8 mouse cellular contexts compared by ENCODE assay signal in the genomic region with DNA sequence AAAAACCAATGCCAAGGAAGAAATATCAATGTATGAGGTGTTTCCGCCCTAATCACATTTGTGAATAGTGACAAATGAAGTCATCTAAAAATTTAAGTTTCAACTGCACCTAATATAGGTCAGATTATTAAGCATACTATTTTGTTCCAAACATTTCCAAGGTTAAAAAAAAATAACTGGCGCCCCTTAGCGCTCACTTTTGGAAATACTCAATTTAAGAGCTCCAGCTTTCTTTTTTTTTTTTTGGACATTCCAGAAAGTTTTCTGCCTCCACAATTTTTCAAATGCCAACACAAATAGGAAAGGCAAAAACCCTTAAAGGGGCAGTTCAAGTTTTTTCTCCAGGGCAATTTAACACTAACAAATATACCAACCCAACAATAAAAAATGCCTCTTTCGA. TPM values are rescaled to one million over a fixed set of nuclear protein-coding genes. Genes with fewer than 3 reads are reported as not detected.
A peak's percentile ranks its signal among the peaks of the same experiment; 100 is the strongest.
DNase-seq lines count a peak whose midpoint lies in the region; ATAC-seq and TF ChIP-seq lines count a peak whose summit lies in the region.

No protein-coding gene starts in this region.

- no peak overlapping the region; the same call in 1 of the 2 replicates for H3K27ac ChIP-seq in ES-E14 (ENCODE audit: insufficient read depth, low read depth, low read length, poor library complexity, severe bottlenecking)
- peak overlapping the region; percentile 100 for H3K27ac ChIP-seq in heart, embryonic 13.5 days (replicated peaks)
- H3K27ac ChIP-seq in midbrain, embryonic 11.5 days (ENCODE audit: low read depth, low read length): peak overlapping the region; percentile 99

- no peak for ATAC-seq in heart, embryonic 13.5 days (ENCODE audit: extremely low read depth, insufficient number of reproducible peaks, low FRiP score, low TSS enrichment)
- ATAC-seq in midbrain, embryonic 11.5 days (ENCODE audit: low FRiP score): no peak

- 3% methylated on average over 4 of the region's 4 CpGs for WGBS in heart, embryonic 13.5 days
- 4% methylated on average over 4 of the region's 4 CpGs for WGBS in midbrain, embryonic 11.5 days

- H3K9me3 ChIP-seq in ES-E14 (ENCODE audit: control insufficient read depth, insufficient read depth, low read depth, low read length): no peaks in the 10 kb centered on the region
- H3K9me3 ChIP-seq in heart, embryonic 13.5 days: no peaks in the 10 kb centered on the region
- H3K9me3 ChIP-seq in midbrain, embryonic 11.5 days (ENCODE audit: control insufficient read depth, low read length): no peaks in the 10 kb centered on the region

- peak overlapping the region; percentile 68 for H3K4me2 ChIP-seq in heart, embryonic 13.5 days
- H3K4me2 ChIP-seq in midbrain, embryonic 11.5 days: peak overlapping the region; percentile 68

- peaks cover 2 to 13% of the 10 kb centered on the region in 2 experiments; a peak in 3 of 4 replicates for H3K4me1 ChIP-seq in ES-E14 (ENCODE audit: control insufficient read depth in 2 of 2, insufficient read depth in 2 of 2, low read length in 2 of 2, poor library complexity in 1 of 2)
- H3K4me1 ChIP-seq in heart, embryonic 13.5 days: peaks cover 33% of the 10 kb centered on the region
- H3K4me1 ChIP-seq in midbrain, embryonic 11.5 days (ENCODE audit: control insufficient read depth, insufficient read depth, low read length): peaks cover 25% of the 10 kb centered on the region

- peak overlapping the region; percentile 88 to 94 for H3K4me3 ChIP-seq in ES-E14 (ENCODE audit: insufficient read depth in 1 of 2, low read depth in 1 of 2, low read length in 2 of 2, poor library complexity in 1 of 2, severe bottlenecking in 1 of 2)
- H3K4me3 ChIP-seq in heart, embryonic 13.5 days: peak overlapping the region; percentile 95
- peak overlapping the region; percentile 99 for H3K4me3 ChIP-seq in midbrain, embryonic 11.5 days (ENCODE audit: low read depth, low read length)

- in situ Hi-C loops in ES-E14 (cut with MboI; ENCODE audit: low sequenced_read_pairs in 2 of 2, unreplicated experiment in 2 of 2): no loop called here

- no peaks in the 10 kb centered on the region for H3K27me3 ChIP-seq in heart, embryonic 13.5 days (replicated peaks)
- no peaks in the 10 kb centered on the region for H3K27me3 ChIP-seq in midbrain, embryonic 11.5 days (ENCODE audit: control insufficient read depth, insufficient read depth, low read length)

- intact Hi-C loops in gastrocnemius, postnatal 14 days (cut with DNase I; ENCODE audit: low total_unique reads): loop anchor here (5.0 kb wide), 1 partner anchor 560 kb away; no protein-coding TSS in a partner anchor

- H3K9ac ChIP-seq in ES-E14 (ENCODE audit: insufficient read depth, low read depth, low read length, poor library complexity, severe bottlenecking): peak overlapping the region; percentile 96; the same call in 1 of the 2 replicates
- H3K9ac ChIP-seq in heart, embryonic 13.5 days: peak overlapping the region; percentile 100
- H3K9ac ChIP-seq in midbrain, embryonic 11.5 days (ENCODE audit: low read length): peak overlapping the region; percentile 100

- peak; percentile 39 for DNase-seq in gastrocnemius, postnatal 10 days
- DNase-seq in gastrocnemius, postnatal 14 days: no peak
- no peak for DNase-seq in ES-E14 (ENCODE audit: low read depth, low spot score)
- DNase-seq in cerebellum, postnatal 36 days: peak; percentile 35 to 69
- peak; percentile 84 for DNase-seq in kidney, postnatal 14 days
- peak; percentile 97 for DNase-seq in midbrain, embryonic 11.5 days (ENCODE audit: low spot score, missing footprints)
- no peak for DNase-seq in ovary, postnatal 14 days (ENCODE audit: low spot score)

- H3K36me3 ChIP-seq in ES-E14 (ENCODE audit: control insufficient read depth, insufficient read depth, low read length, poor library complexity, severe bottlenecking): no peaks in the 10 kb centered on the region
- H3K36me3 ChIP-seq in heart, embryonic 13.5 days: no peaks in the 10 kb centered on the region
- H3K36me3 ChIP-seq in midbrain, embryonic 11.5 days (ENCODE audit: control insufficient read depth, insufficient read depth, low read length): no peaks in the 10 kb centered on the region

TF ChIP-seq in ES-E14, 5 proteins besides CTCF, POLR2A, EP300 and RAD21:
- TF ChIP-seq HCFC1 (IDR thresholded peaks at IDR 0.05; ENCODE audit: borderline replicate concordance, insufficient read depth, low read length) (no peak), CHD2 (IDR thresholded peaks at IDR 0.05; ENCODE audit: low read depth, low read length) (no peak), ZC3H11A (IDR thresholded peaks at IDR 0.05; ENCODE audit: borderline replicate concordance, low read depth, low read length) (no peak), ZNF384 (IDR thresholded peaks at IDR 0.05; ENCODE audit: low read depth, low read length) (peak; percentile 97), MAFK (IDR thresholded peaks at IDR 0.05; ENCODE audit: insufficient read depth, low read depth, low read length) (no peak)

RNA-seq across cellular contexts. Expression of a gene that starts 2.5 kb away (rescaled TPM):
- total RNA-seq in gastrocnemius, postnatal 10 days (2021): 100 to 1,000 TPM; 268 to 288 TPM
- 100 to 1,000 TPM; 209 to 220 TPM for total RNA-seq in gastrocnemius, postnatal 14 days (2021)
- 129 and 184 TPM in 2 replicates for total RNA-seq in ES-E14 (2012; rRNA removed)
- polyA plus RNA-seq in heart, embryonic 13.5 days (2015; fragmentation: Nextera tagmentation; extraction: Ambion mirVana): 32.9 and 37.0 TPM in 2 replicates
- 63.2 and 73.7 TPM in 2 replicates for polyA plus RNA-seq in midbrain, embryonic 11.5 days (2014; fragmentation: Nextera tagmentation; extraction: Ambion mirVana)

Comparison
In these comparisons a context has a peak if more than half of its experiments do, and no peak if none do; other contexts are left out.
1. DNase-seq: peak in gastrocnemius, postnatal 10 days (single experiment), cerebellum, postnatal 36 days (2 of 2), kidney, postnatal 14 days (single experiment) and midbrain, embryonic 11.5 days (single experiment); none in gastrocnemius, postnatal 14 days (single experiment), ES-E14 (single experiment) and ovary, postnatal 14 days (single experiment).
2. Peak in every context shown above with its lines, with median percentiles within 50 percentile points of each other: H3K4me3 ChIP-seq and H3K9ac ChIP-seq.